ENCODE assay signal across 7 mouse cellular contexts in the genomic region with DNA sequence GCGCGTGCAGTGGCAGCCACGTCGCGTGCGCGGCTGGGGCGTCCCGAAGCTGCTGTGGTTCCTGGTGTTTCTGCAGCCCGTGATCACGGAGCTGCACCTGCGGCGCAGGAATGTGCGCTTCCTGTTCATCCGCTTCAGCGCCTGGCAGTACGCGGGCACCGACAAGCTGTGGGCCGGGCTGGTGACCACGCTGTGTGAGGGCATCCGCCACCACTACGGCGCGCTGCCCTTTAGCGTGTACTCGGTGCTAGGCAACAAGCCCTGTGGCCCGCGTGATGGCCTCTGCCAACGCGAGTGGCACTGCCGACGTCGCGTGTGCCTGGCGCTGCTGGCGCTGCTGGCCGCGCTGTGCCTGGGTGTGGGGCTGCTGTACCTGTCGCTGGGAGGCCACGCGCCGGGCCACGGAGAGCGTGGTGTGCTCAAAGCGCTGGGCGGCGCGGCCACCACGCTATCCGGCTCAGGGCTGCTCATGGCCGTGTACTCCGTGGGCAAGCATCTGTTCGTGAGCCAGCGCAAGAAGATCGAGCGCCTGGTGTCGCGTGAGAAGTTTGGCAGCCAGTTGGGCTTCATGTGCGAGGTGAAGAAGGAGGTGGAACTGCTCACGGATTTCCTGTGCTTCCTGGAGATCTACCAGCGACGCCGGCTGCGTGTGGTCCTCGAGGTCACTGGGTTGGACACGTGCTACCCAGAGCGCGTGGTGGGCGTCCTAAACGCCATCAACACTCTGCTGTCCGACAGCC. TPM values are rescaled to one million over a fixed set of nuclear protein-coding genes. Genes with fewer than 3 reads are reported as not detected.
DNase-seq lines count a peak whose midpoint lies in the region; ATAC-seq lines count a peak whose summit lies in the region.

No protein-coding gene starts in this region.

- peak; percentile 23 to 62 for DNase-seq in left cerebral cortex, postnatal 14 days (ENCODE audit: low spot score in 2 of 2)
- DNase-seq in left cerebral cortex, postnatal 25 days (ENCODE audit: low spot score in 2 of 2), result no peak
- DNase-seq in embryonic facial prominence, embryonic 10.5 days (ENCODE audit: low spot score), result no peak
- DNase-seq in midbrain, embryonic 10.5 days (ENCODE audit: low spot score), result no peak
- DNase-seq in testis, postnatal 10 days (ENCODE audit: low spot score), result no peak
- DNase-seq in layer of hippocampus, adult 11-12 months (ENCODE audit: low spot score), result no peak

- H3K9me3 ChIP-seq in embryonic facial prominence, embryonic 10.5 days, result 0 out of 2 replicates have a peak, but pooled peaks cover 2% of the 10 kb centered on the region
- H3K9me3 ChIP-seq in midbrain, embryonic 10.5 days (replicated peaks), result no peaks in the 10 kb centered on the region

- WGBS in embryonic facial prominence, embryonic 10.5 days, result 16% methylated on average over 72 of the region's 72 CpGs
- WGBS in midbrain, embryonic 10.5 days, result 16% methylated on average over 72 of the region's 72 CpGs

- intact Hi-C loops in left cerebral cortex, postnatal 14 days (cut with DNase I), result no loop called here
- intact Hi-C loops in left cerebral cortex, postnatal 25 days (cut with DNase I), result no loop called here

- H3K36me3 ChIP-seq in embryonic facial prominence, embryonic 10.5 days (replicated peaks), result peaks cover under 1% of the 10 kb centered on the region
- H3K36me3 ChIP-seq in midbrain, embryonic 10.5 days, result no peaks in the 10 kb centered on the region

- peaks cover 86% of the 10 kb centered on the region for H3K27me3 ChIP-seq in embryonic facial prominence, embryonic 10.5 days (replicated peaks; ENCODE audit: low read depth, poor library complexity, severe bottlenecking)
- peaks cover 84% of the 10 kb centered on the region for H3K27me3 ChIP-seq in midbrain, embryonic 10.5 days (ENCODE audit: low read depth, poor library complexity, severe bottlenecking)

- H3K4me1 ChIP-seq in embryonic facial prominence, embryonic 10.5 days, result peaks cover 31% of the 10 kb centered on the region
- peaks cover 33% of the 10 kb centered on the region for H3K4me1 ChIP-seq in midbrain, embryonic 10.5 days

- ATAC-seq in hematopoietic stem cell, adult 5-6 weeks (replicated peaks in 1 of 2; ENCODE audit: insufficient read depth in 1 of 2, low FRiP score in 2 of 2, low TSS enrichment in 1 of 2, low read depth in 1 of 2, poor library complexity in 2 of 2, severe bottlenecking in 2 of 2), result peak; percentile 19 to 35

- peak overlapping the region; percentile 6; the same call in 1 of the 2 replicates for H3K27ac ChIP-seq in embryonic facial prominence, embryonic 10.5 days (replicated peaks)
- no peak overlapping the region; the same call in 1 of the 2 replicates for H3K27ac ChIP-seq in midbrain, embryonic 10.5 days (replicated peaks)

- H3K4me3 ChIP-seq in embryonic facial prominence, embryonic 10.5 days, result peak overlapping the region; percentile 60
- peak overlapping the region; percentile 57 for H3K4me3 ChIP-seq in midbrain, embryonic 10.5 days

RNA-seq across cellular contexts. Expression of a gene that starts 5.5 kb away (rescaled TPM):
- 1 to 10 TPM in 1 of 2 experiments, under 1 TPM in 1; 0.68 to 1.1 TPM for total RNA-seq in left cerebral cortex, postnatal 14 days (2021)
- under 1 TPM; 0.64 to 0.87 TPM for total RNA-seq in left cerebral cortex, postnatal 25 days (2021)
- polyA plus RNA-seq in embryonic facial prominence, embryonic 10.5 days (2016; fragmentation: Nextera tagmentation; extraction: Ambion mirVana), result 0.17 and 0.19 TPM in 2 replicates
- total RNA-seq in hematopoietic stem cell, adult 5-6 weeks (2017), result 0.44 TPM in 1 of 2 replicates, not detected in the other
- 0.06 TPM in 2 replicates for polyA plus RNA-seq in midbrain, embryonic 10.5 days (2016; fragmentation: Nextera tagmentation; extraction: Ambion mirVana)

RNA-seq across cellular contexts. Expression of a gene that starts 15.0 kb away (rescaled TPM):
- total RNA-seq in left cerebral cortex, postnatal 14 days (2021), result 10 to 100 TPM; 17.7 to 18.1 TPM
- 10 to 100 TPM; 18.4 to 18.8 TPM for total RNA-seq in left cerebral cortex, postnatal 25 days (2021)
- polyA plus RNA-seq in embryonic facial prominence, embryonic 10.5 days (2016; fragmentation: Nextera tagmentation; extraction: Ambion mirVana), result 72.6 and 73.9 TPM in 2 replicates
- total RNA-seq in hematopoietic stem cell, adult 5-6 weeks (2017), result 24.2 and 30.8 TPM in 2 replicates
- polyA plus RNA-seq in midbrain, embryonic 10.5 days (2016; fragmentation: Nextera tagmentation; extraction: Ambion mirVana), result 65.2 and 68.2 TPM in 2 replicates

RNA-seq across cellular contexts. Expression of a gene that starts 15.0 kb away (rescaled TPM):
- 1 to 10 TPM; 7.1 to 7.2 TPM for total RNA-seq in left cerebral cortex, postnatal 14 days (2021)
- total RNA-seq in left cerebral cortex, postnatal 25 days (2021), result 1 to 10 TPM; 6.7 to 7.4 TPM
- polyA plus RNA-seq in embryonic facial prominence, embryonic 10.5 days (2016; fragmentation: Nextera tagmentation; extraction: Ambion mirVana), result 1.9 TPM in 2 replicates
- total RNA-seq in hematopoietic stem cell, adult 5-6 weeks (2017), result 1.4 and 2.1 TPM in 2 replicates
- 2.3 and 2.4 TPM in 2 replicates for polyA plus RNA-seq in midbrain, embryonic 10.5 days (2016; fragmentation: Nextera tagmentation; extraction: Ambion mirVana)

RNA-seq across cellular contexts. Expression of a gene that starts 39.7 kb away (rescaled TPM):
- 10 to 100 TPM; 87.9 to 98.8 TPM for total RNA-seq in left cerebral cortex, postnatal 14 days (2021)
- 100 to 1,000 TPM; 122 TPM for total RNA-seq in left cerebral cortex, postnatal 25 days (2021)
- polyA plus RNA-seq in embryonic facial prominence, embryonic 10.5 days (2016; fragmentation: Nextera tagmentation; extraction: Ambion mirVana), result 20.7 and 22.9 TPM in 2 replicates
- 12.2 and 16.3 TPM in 2 replicates for total RNA-seq in hematopoietic stem cell, adult 5-6 weeks (2017)
- 20.3 and 20.5 TPM in 2 replicates for polyA plus RNA-seq in midbrain, embryonic 10.5 days (2016; fragmentation: Nextera tagmentation; extraction: Ambion mirVana)

RNA-seq across cellular contexts. Expression of a gene that starts 53.9 kb away (rescaled TPM):
- under 1 TPM; 0.51 to 0.68 TPM for total RNA-seq in left cerebral cortex, postnatal 14 days (2021)
- 1 to 10 TPM in 1 of 2 experiments, under 1 TPM in 1; 0.27 to 1.1 TPM for total RNA-seq in left cerebral cortex, postnatal 25 days (2021)
- 0.41 and 0.44 TPM in 2 replicates for polyA plus RNA-seq in embryonic facial prominence, embryonic 10.5 days (2016; fragmentation: Nextera tagmentation; extraction: Ambion mirVana)
- total RNA-seq in hematopoietic stem cell, adult 5-6 weeks (2017), result 5.3 and 5.9 TPM in 2 replicates
- polyA plus RNA-seq in midbrain, embryonic 10.5 days (2016; fragmentation: Nextera tagmentation; extraction: Ambion mirVana), result 0.10 and 0.22 TPM in 2 replicates

Comparison
In these comparisons a context has a peak if more than half of its experiments do, and no peak if none do; other contexts are left out.
1. DNase-seq: peak in left cerebral cortex, postnatal 14 days (2 of 2); none in left cerebral cortex, postnatal 25 days (0 of 2), embryonic facial prominence, embryonic 10.5 days (single experiment), midbrain, embryonic 10.5 days (single experiment), testis, postnatal 10 days (single experiment) and layer of hippocampus, adult 11-12 months (single experiment).